Mouse (Mus musculus) layer of hippocampus, postnatal 10 days (tissue): ENCODE data around the gene Stxbp1. TPM values are rescaled to one million over a fixed set of nuclear protein-coding genes. Genes with fewer than 3 reads are reported as not detected.

Source experiments
- DNase-seq, 2 experiments: peaks; one replicate each; pipeline ENCODE4 v3.0.0; 2021; ENCODE audit warnings: low spot score in 2 of 2
- total RNA-seq, 2 experiments: library from RNA; stranded (reverse); gene quantifications; 2 replicates each; pipeline ENCODE4 v1.2.3; 2021

Stxbp1 gene
- total RNA-seq, 2 experiments from 2014 or later, result 525 to 547 TPM

GRCm38 (mm10) chr2:32841099-32841498, 5.9 kb downstream of the Stxbp1 start:
- no peak for DNase-seq

GRCm38 (mm10) chr2:32839261-32839660, 7.8 kb downstream of the Stxbp1 start:
- DNase-seq, result no peak

- no peak for DNase-seq
Measured at GRCm38 (mm10) chr2:32838147-32838884, 8.7 kb downstream of the Stxbp1 start.

- no peak for DNase-seq
Measured at GRCm38 (mm10) chr2:32835588-32835987, 11.5 kb downstream of the Stxbp1 start.

- no peak for DNase-seq
Measured at GRCm38 (mm10) chr2:32834496-32834895, 12.5 kb downstream of the Stxbp1 start.

DNA sequence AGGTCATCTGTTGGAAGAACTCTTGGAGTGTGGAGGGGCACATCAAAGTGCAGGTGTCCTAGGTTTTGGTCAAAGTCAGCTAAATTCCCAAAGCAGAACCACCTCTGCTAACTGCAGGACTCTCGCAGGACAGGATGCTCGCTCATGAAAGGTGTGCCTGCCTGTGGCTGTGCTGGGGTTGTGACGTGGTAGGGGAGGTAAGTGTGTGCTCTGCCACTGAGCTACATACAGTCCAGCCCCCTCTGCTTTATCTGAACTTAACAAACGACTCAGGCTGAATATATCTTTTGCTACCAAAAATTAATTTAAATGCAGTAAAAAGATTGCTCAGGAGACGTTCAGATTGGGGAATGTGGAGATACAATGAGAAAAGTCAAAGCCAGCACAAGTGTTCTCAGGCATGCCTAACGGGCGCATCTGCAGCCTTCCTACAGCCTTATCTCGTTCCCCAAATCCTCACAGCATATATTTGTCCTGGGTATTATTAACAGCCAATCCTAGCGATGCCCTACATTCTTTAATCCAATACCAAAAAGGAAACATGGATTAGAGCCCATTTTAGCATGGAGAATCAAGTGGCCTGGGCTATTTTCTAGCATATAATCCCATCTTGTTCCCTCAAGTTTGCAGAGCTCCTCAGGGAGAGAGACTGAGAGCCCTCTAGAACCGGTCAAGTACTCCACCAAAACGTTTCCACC, 17.9 kb downstream of the Stxbp1 start:
- DNase-seq, result no peak

GRCm38 (mm10) chr2:32825796-32826195, 21.2 kb downstream of the Stxbp1 start:
- DNase-seq, result no peak

GRCm38 (mm10) chr2:32824778-32825177, 22.3 kb downstream of the Stxbp1 start:
- no peak for DNase-seq

DNA sequence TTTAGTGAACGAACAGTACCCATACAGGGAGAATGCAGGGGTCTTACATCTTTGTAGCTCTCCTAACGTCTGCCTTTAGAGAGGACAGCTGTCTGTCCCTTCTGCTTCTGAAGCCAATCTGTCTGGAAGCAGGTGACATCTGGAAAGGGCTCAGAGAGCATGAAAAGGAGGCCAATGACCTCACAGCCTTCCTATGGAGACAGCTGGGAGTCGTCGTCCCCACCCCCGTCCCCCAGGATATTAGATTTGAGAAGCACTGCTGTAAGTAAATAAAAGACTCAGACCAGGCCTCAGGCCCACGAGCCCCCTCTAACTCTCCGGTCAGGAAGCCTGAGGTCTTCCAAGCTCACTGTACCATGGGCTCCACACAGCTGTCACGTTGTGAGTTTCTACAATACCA, 22.9 kb downstream of the Stxbp1 start:
- no peak for DNase-seq

- no peak for DNase-seq
Measured at GRCm38 (mm10) chr2:32823579-32824154, 23.4 kb downstream of the Stxbp1 start.

- DNase-seq, result no peak
Measured at GRCm38 (mm10) chr2:32823153-32823552, 23.9 kb downstream of the Stxbp1 start.

- DNase-seq, result no peak
Measured at GRCm38 (mm10) chr2:32822643-32823042, 24.4 kb downstream of the Stxbp1 start.

GRCm38 (mm10) chr2:32821041-32821802, 25.8 kb downstream of the Stxbp1 start:
- DNase-seq, result peak in 1 of 2 experiments; percentile 37

DNA sequence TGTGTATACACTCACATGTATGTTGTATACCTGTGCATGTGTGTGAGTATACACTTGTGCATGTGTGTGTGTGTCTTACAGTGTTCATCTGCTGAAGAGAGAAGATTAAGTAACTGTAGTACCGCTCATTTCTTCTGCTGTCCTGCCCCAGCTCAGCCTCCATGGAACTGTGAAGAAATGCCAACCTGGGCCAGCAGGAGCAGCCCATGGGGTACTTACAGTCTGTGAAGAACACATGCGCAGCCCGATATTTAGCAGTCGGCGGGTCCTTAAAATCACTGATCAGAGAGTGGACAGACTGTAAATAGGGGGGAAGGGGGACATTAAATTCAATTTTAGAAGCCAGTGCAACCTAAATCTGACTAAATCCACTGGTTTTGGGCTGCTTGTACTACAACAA, 28.8 kb downstream of the Stxbp1 start:
- DNase-seq, result no peak

- DNase-seq, result no peak
Measured at GRCm38 (mm10) chr2:32817589-32817988, 29.5 kb downstream of the Stxbp1 start.

DNA sequence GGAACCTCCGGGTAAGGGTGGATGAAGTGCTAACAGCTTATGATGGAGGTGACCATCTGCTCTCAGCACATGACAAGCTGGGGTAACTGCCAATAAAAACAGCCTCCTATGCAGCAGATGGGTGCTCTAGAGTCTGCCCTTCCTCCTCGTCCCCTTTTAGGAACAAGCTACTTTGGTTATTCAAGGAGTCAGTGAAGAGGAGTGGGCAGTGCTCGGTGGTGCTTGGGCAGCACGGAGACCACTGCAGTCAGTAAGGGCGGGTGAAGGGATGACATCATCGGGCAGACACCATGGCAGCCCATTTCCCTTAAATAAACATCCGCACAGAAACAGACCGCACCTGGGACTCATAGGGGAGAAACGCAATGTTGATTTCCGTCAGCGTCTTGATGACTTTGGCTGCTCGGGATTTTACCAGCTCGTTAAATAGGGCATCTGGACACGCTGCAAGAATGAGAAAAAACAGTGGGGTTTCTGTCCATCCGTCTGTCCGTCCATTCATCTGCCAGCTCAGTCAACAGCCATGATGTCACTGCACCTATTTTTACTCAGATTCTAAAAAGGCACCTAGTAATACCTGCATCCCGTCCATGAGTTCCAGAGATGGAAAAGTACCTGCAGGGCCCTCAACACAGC, 30.0 kb downstream of the Stxbp1 start:
- peak; percentile 40 to 46 for DNase-seq

GRCm38 (mm10) chr2:32816497-32816896, 30.5 kb downstream of the Stxbp1 start:
- DNase-seq, result no peak

GRCm38 (mm10) chr2:32811959-32812358, 35.1 kb downstream of the Stxbp1 start:
- DNase-seq, result no peak

DNA sequence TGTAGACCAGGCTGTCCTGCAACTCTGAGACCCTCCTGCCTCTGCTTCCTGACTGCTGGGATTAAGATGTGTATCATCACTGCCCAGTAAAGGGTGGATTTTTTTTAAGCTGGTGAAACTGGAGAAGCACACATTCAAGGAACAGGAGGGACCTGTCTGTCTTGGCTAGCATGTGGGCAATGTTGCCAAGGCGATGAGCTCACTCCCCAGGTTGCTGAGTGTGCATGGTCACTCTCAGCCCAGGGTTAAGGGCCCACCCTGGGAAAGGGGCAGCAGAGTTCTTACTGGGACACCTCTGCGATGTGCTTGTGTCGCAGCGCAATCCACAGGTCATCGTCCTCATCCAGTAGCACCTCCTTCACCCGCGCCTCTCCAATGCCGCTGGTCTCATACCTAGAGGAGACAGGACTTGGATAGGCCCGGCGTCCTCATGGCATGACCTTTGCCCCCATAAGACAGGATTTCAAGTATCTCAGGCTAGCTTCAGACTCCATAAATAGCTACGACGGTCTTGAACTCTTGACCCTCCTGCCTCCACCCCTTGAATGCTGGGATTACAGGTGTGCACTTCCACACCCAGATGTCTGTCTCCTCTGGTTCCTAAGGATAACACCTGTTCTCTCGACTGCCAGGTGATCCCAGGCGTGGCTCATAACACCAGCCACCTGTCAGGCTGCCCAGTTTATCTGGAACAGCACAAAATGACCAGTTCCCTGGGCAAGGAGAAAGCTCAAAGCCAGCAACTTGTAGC, 38.1 kb downstream of the Stxbp1 start:
- no peak for DNase-seq

DNA sequence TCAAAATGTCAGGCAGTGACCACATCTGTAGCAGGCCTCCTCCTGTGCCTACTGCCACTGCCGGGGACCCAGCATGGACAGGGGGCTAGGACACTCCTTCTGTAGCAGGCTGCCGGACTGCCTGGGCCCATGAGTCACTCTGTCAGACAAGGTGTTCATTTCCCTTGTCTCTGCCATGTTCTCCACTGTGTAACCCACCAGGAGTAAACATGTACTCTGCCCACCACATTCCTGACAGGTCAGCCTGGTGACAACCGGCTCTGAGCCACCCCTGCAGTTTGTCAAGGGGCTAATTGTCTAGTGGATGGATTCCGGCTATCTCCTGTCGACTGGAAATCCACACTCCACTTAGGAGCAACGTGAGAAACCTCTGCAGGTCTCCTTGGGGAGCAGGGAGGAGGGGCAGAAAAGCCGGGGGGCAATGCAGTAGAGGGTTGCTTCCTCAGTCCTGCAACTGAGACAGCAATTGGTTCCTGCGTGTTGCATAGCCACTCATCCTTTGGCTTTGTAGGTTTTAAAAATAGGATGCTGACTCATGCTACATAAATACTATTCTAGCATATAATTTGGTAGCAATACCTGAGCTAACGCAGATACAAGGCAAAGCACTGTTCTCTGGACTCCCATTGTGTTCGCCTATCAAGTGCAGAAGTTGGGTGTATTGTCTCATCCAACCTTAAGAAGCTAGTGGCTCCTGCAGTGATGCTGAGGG, 48.6 kb downstream of the Stxbp1 start:
- DNase-seq, result no peak
